Mouse (Mus musculus) right cerebral cortex, postnatal 10 days (tissue): ENCODE measurements around the gene Ksr1.

Experiments used
- DNase-seq, 2 experiments: peaks; one replicate each; pipeline ENCODE4 v3.0.0; 2021; ENCODE audit warnings: low spot score in 2 of 2

Gene Ksr1

GRCm38 (mm10) chr11:79045231-79045630 is 101.0 kb downstream of the Ksr1 start:
- no peak for DNase-seq

GRCm38 (mm10) chr11:79044798-79045197 is 101.4 kb downstream of the Ksr1 start:
- no peak for DNase-seq

GRCm38 (mm10) chr11:79041908-79042430 is 104.2 kb downstream of the Ksr1 start:
- no peak for DNase-seq

- peak; percentile 50 to 51 for DNase-seq
Observed at GRCm38 (mm10) chr11:79039488-79039887, 106.7 kb downstream of the Ksr1 start.

- DNase-seq = no peak
Observed at GRCm38 (mm10) chr11:79037555-79037954, 108.7 kb downstream of the Ksr1 start.

- no peak for DNase-seq
Observed at GRCm38 (mm10) chr11:79036324-79036723, 109.9 kb downstream of the Ksr1 start.

- no peak for DNase-seq
Observed at GRCm38 (mm10) chr11:79033636-79034035, 112.6 kb downstream of the Ksr1 start.

- no peak for DNase-seq
Observed at GRCm38 (mm10) chr11:79033021-79033420, 113.2 kb downstream of the Ksr1 start.

- DNase-seq = no peak
Observed at GRCm38 (mm10) chr11:79031452-79031746, 114.8 kb downstream of the Ksr1 start.

GRCm38 (mm10) chr11:79030570-79031451 is 115.4 kb downstream of the Ksr1 start:
- peak; percentile 84 to 93 for DNase-seq

- DNase-seq = no peak
Observed at GRCm38 (mm10) chr11:79023751-79024150, 122.5 kb downstream of the Ksr1 start.

GRCm38 (mm10) chr11:79023342-79023741 is 122.9 kb downstream of the Ksr1 start:
- no peak for DNase-seq

- DNase-seq = no peak
Observed at GRCm38 (mm10) chr11:79022836-79023235, 123.4 kb downstream of the Ksr1 start.

GRCm38 (mm10) chr11:79020535-79021045 is 125.6 kb downstream of the Ksr1 start:
- no peak for DNase-seq

GRCm38 (mm10) chr11:79019839-79020534 is 126.2 kb downstream of the Ksr1 start:
- DNase-seq = no peak

- peak; percentile 61 to 76 for DNase-seq
Observed at GRCm38 (mm10) chr11:79018954-79019704, 127.1 kb downstream of the Ksr1 start.

GRCm38 (mm10) chr11:79017161-79017606 is 129.0 kb downstream of the Ksr1 start:
- DNase-seq = peak in 1 of 2 experiments; percentile 21

GRCm38 (mm10) chr11:79016236-79016635 is 130.0 kb downstream of the Ksr1 start:
- DNase-seq = peak in 1 of 2 experiments; percentile 18

GRCm38 (mm10) chr11:79015660-79016215 is 130.5 kb downstream of the Ksr1 start:
- no peak for DNase-seq

GRCm38 (mm10) chr11:79014602-79015325 is 131.4 kb downstream of the Ksr1 start:
- DNase-seq = no peak

GRCm38 (mm10) chr11:79013806-79014205 is 132.4 kb downstream of the Ksr1 start:
- DNase-seq = no peak
